Mouse (Mus musculus) neutrophil, adult 65 days (primary cell): Measurements from ENCODE around the gene Olfr889. TPM values are rescaled to one million over a fixed set of nuclear protein-coding genes. Genes with fewer than 3 reads are reported as not detected.

Source experiments
- total RNA-seq: library from RNA; stranded (reverse); gene quantifications from 2 replicates; pipeline ENCODE4 v1.2.4, GENCODE M21; 2023

Olfr889 gene
- total RNA-seq: not detected in 2 replicates

GRCm38 (mm10) chr9:38114898-38115297 lies at the start of gene Olfr889:
Gene Olfr889, plus strand, starts transcription at chr9:38115198.

GRCm38 (mm10) chr9:38083772-38084171 lies 31.2 kb upstream of the Olfr889 start, which contains the start of gene Olfr887:
Gene Olfr887, plus strand, starts transcription at chr9:38084072.

GRCm38 (mm10) chr9:38107828-38108227 lies 7.2 kb upstream of the Olfr889 start, which contains the start of gene Olfr888:
Gene Olfr888, plus strand, starts transcription at chr9:38108128.

GRCm38 (mm10) chr9:38142217-38142616 lies 27.2 kb downstream of the Olfr889 start, which contains the start of gene Olfr890:
Gene Olfr890, plus strand, starts transcription at chr9:38142517.

Other genes starting within 250 kb of the Olfr889 start
- gene Olfr145, start 218.5 kb upstream of the Olfr889 start, total RNA-seq: not detected in 2 replicates
- not detected in 2 replicates for gene Olfr878, start 197.4 kb upstream of the Olfr889 start, total RNA-seq
- not detected in 2 replicates for gene Olfr881, start 123.4 kb upstream of the Olfr889 start, total RNA-seq
- gene Olfr883, start 89.4 kb upstream of the Olfr889 start, total RNA-seq: not detected in 2 replicates
- gene Olfr884, start 68.6 kb upstream of the Olfr889 start, total RNA-seq: not detected in 2 replicates
- not detected in 2 replicates for gene Olfr885, start 53.9 kb upstream of the Olfr889 start, total RNA-seq
- not detected in 2 replicates for gene Olfr887, start 31.1 kb upstream of the Olfr889 start, total RNA-seq
- gene Olfr888, start 7.1 kb upstream of the Olfr889 start, total RNA-seq: not detected in 2 replicates
- not detected in 2 replicates for gene Olfr890, start 27.3 kb downstream of the Olfr889 start, total RNA-seq
- gene Olfr891, start 65.6 kb downstream of the Olfr889 start, total RNA-seq: not detected in 2 replicates
- gene Olfr893, start 93.2 kb downstream of the Olfr889 start, total RNA-seq: not detected in 2 replicates
- not detected in 2 replicates for gene Olfr894, start 102.9 kb downstream of the Olfr889 start, total RNA-seq
- not detected in 2 replicates for gene Olfr143, start 137.6 kb downstream of the Olfr889 start, total RNA-seq
- not detected in 2 replicates for gene Olfr895, start 152.7 kb downstream of the Olfr889 start, total RNA-seq
- gene Olfr896-ps1, start 175.9 kb downstream of the Olfr889 start, total RNA-seq: not detected in 2 replicates
- gene Olfr25, start 213.9 kb downstream of the Olfr889 start, total RNA-seq: not detected in 2 replicates
- not detected in 2 replicates for gene Olfr898, start 233.2 kb downstream of the Olfr889 start, total RNA-seq